Mouse (Mus musculus) forebrain, postnatal 0 days (tissue): ENCODE measurements at regions not wholly inside any gene's neighbourhood (a gene's known extent, or its start where the extent isn't known, plus 50 kb on each side); places are given as distances from the start of the nearest gene placed in this dataset.

ENCODE experiments used
- ATAC-seq: fragments of 200-750 bp; cut with Nextera tagmentation; 2 replicates; pipeline ENCODE4 v1.8.0; 2017; ENCODE audit warnings: mild to moderate bottlenecking, moderate library complexity
- DNase-seq: peaks from one replicate; pipeline ENCODE4 v3.0.0-alpha.2; 2015
- H3K27ac ChIP-seq: fragments of 300-500 bp; sonication (generic); 2 replicates; pipeline ENCODE4 v1.5.1; 2014; ENCODE audit warnings: low read depth, mild to moderate bottlenecking, antibody characterized with exemption, low read length, moderate library complexity, mixed read lengths
- H3K27me3 ChIP-seq: fragments of 300-500 bp; sonication (generic); 2 replicates; pipeline ENCODE4 v1.6.1; 2014; ENCODE audit warnings: mild to moderate bottlenecking, low read length, mixed read lengths; ENCODE audit not compliant: insufficient read depth
- H3K36me3 ChIP-seq: fragments of 300-500 bp; sonication (generic); 2 replicates; pipeline ENCODE4 v1.6.1; 2014; ENCODE audit warnings: mild to moderate bottlenecking, moderate library complexity; ENCODE audit not compliant: insufficient read depth
- H3K4me1 ChIP-seq: fragments of 300-500 bp; sonication (generic); 2 replicates; pipeline ENCODE4 v1.6.1; 2014; ENCODE audit warnings: antibody characterized with exemption; ENCODE audit not compliant: insufficient read depth
- H3K4me2 ChIP-seq: fragments of 300-500 bp; sonication (generic); 2 replicates; pipeline ENCODE4 v1.6.1; 2014; ENCODE audit warnings: low read depth, mild to moderate bottlenecking, moderate library complexity
- H3K4me3 ChIP-seq: fragments of 300-500 bp; sonication (generic); 2 replicates; pipeline ENCODE4 v1.5.1; 2014; ENCODE audit warnings: low read depth, low read length, mixed read lengths
- H3K9ac ChIP-seq: fragments of 300-500 bp; sonication (generic); 2 replicates; pipeline ENCODE4 v1.6.1; 2014; ENCODE audit warnings: mild to moderate bottlenecking
- H3K9me3 ChIP-seq: fragments of 300-500 bp; sonication (generic); 2 replicates; pipeline ENCODE4 v1.6.1; 2016; ENCODE audit warnings: low read length
- CTCF ChIP-seq: sonication (generic); IDR thresholded peaks from 2 replicates; pipeline ENCODE4 v1.5.1; 2016; ENCODE audit warnings: antibody characterized with exemption, control low read depth, low read depth
- WGBS: fragments of 180-500 bp; shearing (Covaris S2); extraction: QIAGEN DNeasy Blood & Tissue Kit; methylation state at CpG from one replicate; pipeline ENCODE4 v1.1.7; 2014; 5-methylcytosine and 5-hydroxymethylcytosine counted together

- Histone ChIP-seq H3K4me2 (no peak overlapping the region), H3K27me3 (no peaks in the 10 kb centered on the region), H3K27ac (no peak overlapping the region), H3K9me3 (no peaks in the 10 kb centered on the region), H3K9ac (no peak overlapping the region), H3K36me3 (no peaks in the 10 kb centered on the region), H3K4me1 (peaks cover 4% of the 10 kb centered on the region; the same call in 1 of the 2 replicates), H3K4me3 (no peak overlapping the region)
- 84% methylated on average over 2 of the region's 2 CpGs for WGBS
- no peak for ATAC-seq
- DNase-seq = no peak
- TF ChIP-seq CTCF = no peak
Observed at GRCm38 (mm10) chr15:67228633-67229032, 727.9 kb upstream of the Lrrc6 start.

- Histone ChIP-seq H3K9me3 (no peaks in the 10 kb centered on the region), H3K4me2 (no peak overlapping the region), H3K4me1 (peaks cover 4% of the 10 kb centered on the region; the same call in 1 of the 2 replicates), H3K9ac (no peak overlapping the region), H3K27me3 (no peaks in the 10 kb centered on the region), H3K27ac (no peak overlapping the region), H3K36me3 (no peaks in the 10 kb centered on the region), H3K4me3 (no peak overlapping the region)
- 0 out of 2 replicates have a peak, but pooled peaks have one; percentile 36 for ATAC-seq
- no peak for DNase-seq
- no peak for TF ChIP-seq CTCF
- WGBS = 75% methylated on average over 7 of the region's 7 CpGs
Observed at GRCm38 (mm10) chr15:67227456-67228164, 726.9 kb upstream of the Lrrc6 start.

GRCm38 (mm10) chr15:67226900-67227299, 726.2 kb upstream of the Lrrc6 start:
- no peak overlapping the region for H3K9ac ChIP-seq
- no peak overlapping the region for H3K27ac ChIP-seq
- DNase-seq = peak; percentile 38
- WGBS = 40% methylated on average over 9 of the region's 9 CpGs
- H3K9me3 ChIP-seq = no peaks in the 10 kb centered on the region
- no peak for TF ChIP-seq CTCF
- H3K36me3 ChIP-seq = no peaks in the 10 kb centered on the region
- peak; percentile 38 for ATAC-seq
- H3K4me3 ChIP-seq = no peak overlapping the region
- no peaks in the 10 kb centered on the region for H3K27me3 ChIP-seq
- H3K4me1 ChIP-seq = peaks cover 4% of the 10 kb centered on the region; the same call in 1 of the 2 replicates
- H3K4me2 ChIP-seq = no peak overlapping the region
